Mouse (Mus musculus) cerebellum, adult 2 months (tissue): ENCODE measurements around the gene Nanos2. TPM values are rescaled to one million over a fixed set of nuclear protein-coding genes. Genes with fewer than 3 reads are reported as not detected.

Experiments used
- DNase-seq, 2 experiments: peaks; one replicate each; pipeline ENCODE4 v3.0.0; 2021
- H3K27ac ChIP-seq: fragments of 200-500 bp; 2 replicates; pipeline ENCODE4 v1.5.1; 2012; ENCODE audit warnings: low read length, control low read depth, inconsistent platforms; ENCODE audit not compliant: insufficient read depth
- H3K27me3 ChIP-seq: fragments of 200-500 bp; 2 replicates; pipeline ENCODE4 v1.6.1; 2012; ENCODE audit warnings: inconsistent platforms, mild to moderate bottlenecking, low read length, moderate library complexity; ENCODE audit not compliant: control insufficient read depth, insufficient read depth
- H3K4me1 ChIP-seq: fragments of 200-500 bp; 2 replicates; pipeline ENCODE4 v1.6.1; 2011; ENCODE audit warnings: low read length; ENCODE audit not compliant: control insufficient read depth, insufficient read depth
- H3K4me3 ChIP-seq: fragments of 200-500 bp; replicated peaks from 2 replicates; pipeline ENCODE3; 2011; ENCODE audit warnings: mild to moderate bottlenecking, low read depth, low read length, control low read depth; ENCODE audit not compliant: insufficient read depth
- CTCF ChIP-seq: fragments of 200-500 bp; IDR thresholded peaks from 2 replicates; pipeline ENCODE4 v1.5.1; 2011; ENCODE audit warnings: low read depth, mild to moderate bottlenecking, control low read depth, low read length, moderate library complexity, borderline replicate concordance; ENCODE audit not compliant: insufficient read depth
- POLR2A ChIP-seq: fragments of 200-500 bp; IDR thresholded peaks from 2 replicates; pipeline ENCODE4 v1.6.1; 2011; ENCODE audit warnings: low read length, control low read depth, borderline replicate concordance; ENCODE audit not compliant: insufficient read depth
- WGBS: fragments of 180-500 bp; shearing (Covaris S2); methylation state at CpG from one replicate; pipeline ENCODE4 v1.1.7; 2018; 5-methylcytosine and 5-hydroxymethylcytosine counted together
- polyA plus RNA-seq: library from polyadenylated mRNA; depleted of rRNA; stranded (reverse); fragments of >200 nt; gene quantifications from 2 replicates; pipeline ENCODE4 v1.2.3, GENCODE M21; 2012

Nanos2 gene
- polyA plus RNA-seq, 1 experiment: 2.7 TPM

DNA sequence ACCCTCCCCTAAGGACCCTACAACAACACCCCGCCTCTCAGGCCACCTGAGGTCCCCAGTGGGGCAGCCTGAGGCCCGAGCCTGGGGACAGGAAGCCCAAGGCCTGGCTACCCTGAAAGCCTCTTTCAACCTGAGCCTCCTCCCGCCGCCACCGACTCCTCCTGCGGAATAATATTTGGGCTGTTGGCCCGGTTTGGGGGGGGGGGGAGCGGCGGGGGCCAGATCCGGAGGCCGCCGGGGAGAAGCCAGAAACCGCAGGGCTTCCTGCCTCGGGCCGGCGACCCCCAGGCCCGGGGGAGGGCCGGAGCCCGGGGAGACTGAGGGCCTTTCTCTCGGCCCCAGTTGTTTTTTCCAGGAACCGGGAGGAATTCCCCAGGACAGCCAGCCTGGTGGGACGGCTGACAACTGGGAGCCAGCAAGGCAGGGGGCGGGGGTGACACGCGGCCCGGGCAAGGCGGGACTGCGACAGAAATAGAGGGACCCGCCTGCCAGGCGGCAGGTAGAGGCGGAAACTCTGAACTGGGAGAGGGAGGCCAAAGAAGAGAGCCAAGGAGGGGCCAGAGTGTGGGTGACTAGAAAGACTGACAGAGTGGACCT, 24.9 kb downstream of the Nanos2 start:
- TF ChIP-seq CTCF (no peak), POLR2A (no peak)
- Histone ChIP-seq H3K27ac (peak overlapping the region; percentile 68), H3K27me3 (no peaks in the 10 kb centered on the region), H3K4me1 (no peaks in the 10 kb centered on the region), H3K4me3 (peak overlapping the region; percentile 53)
- 2% methylated on average over 29 of the region's 31 CpGs for WGBS
- peak; percentile 44 to 57 for DNase-seq

DNA sequence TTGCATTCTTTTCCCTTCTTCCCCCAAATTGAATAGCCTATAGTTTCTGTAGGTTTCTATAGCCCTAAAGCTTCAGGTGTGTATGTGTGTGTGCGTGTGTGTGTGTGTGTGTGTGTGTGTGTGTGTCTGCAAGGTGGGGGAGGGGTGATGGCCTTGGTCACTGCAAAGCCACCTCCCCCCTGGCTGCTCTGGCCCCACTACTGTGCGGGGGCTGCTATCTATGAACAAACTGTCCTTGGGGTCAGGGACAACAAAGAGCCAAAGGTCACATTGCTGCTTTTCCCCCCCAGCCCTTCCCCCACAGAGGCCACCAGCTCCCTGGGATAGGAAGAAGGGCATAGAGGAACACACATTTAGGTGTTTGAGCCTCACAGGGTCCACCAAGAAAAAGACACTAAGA, 25.7 kb downstream of the Nanos2 start:
- Histone ChIP-seq H3K4me1 (no peaks in the 10 kb centered on the region), H3K27ac (no peak overlapping the region), H3K4me3 (no peak overlapping the region), H3K27me3 (no peaks in the 10 kb centered on the region)
- no peak for TF ChIP-seq POLR2A
- no peak for TF ChIP-seq CTCF
- WGBS: 65% methylated on average over 2 of the region's 2 CpGs
- DNase-seq: no peak

- H3K27me3 ChIP-seq: no peaks in the 10 kb centered on the region
- no peak overlapping the region for H3K27ac ChIP-seq
- TF ChIP-seq CTCF (no peak), POLR2A (no peak)
- H3K4me3 ChIP-seq: no peak overlapping the region
- DNase-seq: no peak
- H3K4me1 ChIP-seq: no peaks in the 10 kb centered on the region
- WGBS: 67% methylated on average over 15 of the region's 15 CpGs
Observed at GRCm38 (mm10) chr7:19014452-19014851, 27.3 kb downstream of the Nanos2 start.

DNA sequence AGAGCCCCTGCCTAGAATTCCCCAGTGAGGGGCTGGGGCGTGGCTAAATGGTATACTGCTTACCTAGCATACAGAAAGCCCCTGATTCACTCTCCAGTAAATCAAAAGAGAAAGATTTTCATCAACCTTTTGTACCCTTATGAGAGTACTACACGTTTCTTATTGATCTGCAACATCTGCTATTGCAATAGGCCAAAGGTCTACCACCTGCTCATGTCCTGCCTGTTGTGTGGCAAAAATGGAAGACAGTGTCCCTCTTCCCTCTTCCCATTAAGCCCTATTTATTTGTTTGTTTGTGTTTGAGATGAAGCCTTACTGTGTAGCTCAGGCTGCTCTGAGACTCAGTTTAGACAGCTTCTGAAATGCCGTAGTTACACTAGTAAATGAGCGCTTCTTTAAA, 28.8 kb downstream of the Nanos2 start:
- 83% methylated on average over 4 of the region's 4 CpGs for WGBS
- H3K27me3 ChIP-seq: no peaks in the 10 kb centered on the region
- TF ChIP-seq CTCF: no peak
- TF ChIP-seq POLR2A: no peak
- no peak for DNase-seq
- no peaks in the 10 kb centered on the region for H3K4me1 ChIP-seq
- H3K4me3 ChIP-seq: no peak overlapping the region
- H3K27ac ChIP-seq: no peak overlapping the region

GRCm38 (mm10) chr7:19017909-19018308, 30.7 kb downstream of the Nanos2 start:
- no peak for TF ChIP-seq POLR2A
- no peak for TF ChIP-seq CTCF
- no peaks in the 10 kb centered on the region for H3K4me1 ChIP-seq
- no peaks in the 10 kb centered on the region for H3K27me3 ChIP-seq
- H3K4me3 ChIP-seq: no peak overlapping the region
- no peak overlapping the region for H3K27ac ChIP-seq
- no peak for DNase-seq
- whole genome bisulfite sequencing: 91% methylated on average over 7 of the region's 7 CpGs

DNA sequence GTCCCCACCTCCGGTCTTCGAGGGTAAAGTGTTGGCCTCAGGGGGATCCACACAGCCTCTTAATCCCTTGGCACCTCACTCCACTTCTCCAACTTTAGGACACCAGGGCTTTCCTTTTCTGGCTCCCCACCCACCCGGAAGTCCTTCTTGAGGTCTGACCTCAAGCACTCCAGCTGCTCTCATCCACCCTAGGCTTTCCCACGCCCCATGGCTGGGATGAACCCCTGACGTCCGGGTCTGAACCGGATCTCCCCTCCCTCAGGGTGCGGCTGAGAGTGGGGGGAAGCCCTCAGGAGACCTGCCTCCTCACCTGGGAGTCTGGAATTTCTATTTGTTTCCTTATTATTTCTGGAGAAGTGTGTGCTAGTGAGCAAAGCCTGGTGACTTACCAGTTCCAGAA, 33.8 kb downstream of the Nanos2 start:
- no peak overlapping the region for H3K4me3 ChIP-seq
- DNase-seq: no peak
- H3K27me3 ChIP-seq: peaks cover 3% of the 10 kb centered on the region; the same call in 1 of the 2 replicates
- WGBS: 26% methylated on average over 8 of the region's 8 CpGs
- no peak overlapping the region for H3K27ac ChIP-seq
- no peaks in the 10 kb centered on the region for H3K4me1 ChIP-seq
- TF ChIP-seq CTCF (no peak), POLR2A (no peak)

DNA sequence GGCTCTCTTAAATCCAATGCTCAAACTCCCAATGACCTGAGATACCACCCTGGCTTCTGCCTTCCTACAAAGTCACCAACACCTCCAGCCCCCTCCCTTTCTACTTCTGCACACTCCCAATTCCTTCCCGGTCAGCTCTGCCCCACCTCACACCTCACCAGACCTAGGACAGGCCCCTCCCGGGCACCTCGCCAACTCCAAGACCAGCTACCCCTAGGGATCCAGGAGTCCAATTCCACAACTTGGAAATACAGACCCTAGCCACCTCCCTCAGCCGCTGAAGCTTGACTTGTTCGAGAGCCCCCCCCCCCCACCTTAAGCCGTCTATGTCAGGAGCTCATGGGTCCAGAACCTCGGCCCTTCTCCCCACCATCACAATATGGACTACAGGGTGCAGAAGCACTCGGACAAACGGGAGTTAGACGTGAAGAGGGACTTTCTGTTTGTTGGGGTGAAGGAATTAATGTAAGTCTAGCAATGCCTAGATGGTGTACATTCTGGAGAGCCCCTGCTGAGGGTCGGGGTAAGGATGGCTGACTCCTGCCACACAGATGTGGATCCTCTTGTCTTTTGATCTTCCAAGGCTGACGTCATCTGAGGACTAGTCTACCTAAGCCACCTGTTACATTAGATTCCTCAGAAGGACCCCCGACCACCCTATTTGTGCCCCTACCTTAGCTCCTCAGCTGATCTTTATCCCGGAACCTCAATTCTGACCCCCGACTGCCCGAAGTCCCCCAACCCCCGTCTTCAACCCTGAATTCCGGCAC, 35.2 kb downstream of the Nanos2 start:
- Histone ChIP-seq H3K27me3 (peaks cover 3% of the 10 kb centered on the region; the same call in 1 of the 2 replicates), H3K27ac (no peak overlapping the region), H3K4me3 (no peak overlapping the region), H3K4me1 (no peaks in the 10 kb centered on the region)
- no peak for DNase-seq
- TF ChIP-seq POLR2A: no peak
- TF ChIP-seq CTCF: no peak
- WGBS: 49% methylated on average over 18 of the region's 18 CpGs

GRCm38 (mm10) chr7:19023357-19023814, 36.2 kb downstream of the Nanos2 start, which contains the start of gene Foxa3:
Gene Foxa3, minus strand, starts transcription at chr7:19023538.
- H3K27ac ChIP-seq: no peak within 1 kb of the TSS
- peaks cover 3% of the 10 kb centered on the region; the same call in 1 of the 2 replicates for H3K27me3 ChIP-seq
- no peaks in the 10 kb centered on the region for H3K4me1 ChIP-seq
- peak; percentile 46 to 48 for DNase-seq
- H3K4me3 ChIP-seq: peak within 1 kb of the TSS; percentile 59
- TF ChIP-seq POLR2A: no peak
- TF ChIP-seq CTCF: no peak
- WGBS: 3% methylated on average over 30 of the region's 30 CpGs
